Mouse (Mus musculus): Measurements from ENCODE around the gene Lpp.

GRCm38 (mm10) chr16:24561602-24562001 lies 168.3 kb downstream of the Lpp start:
- TF ChIP-seq CTCF (IDR thresholded peaks at IDR 0.05) (no peak), POLR2A (IDR thresholded peaks at IDR 0.05; ENCODE audit: insufficient read depth, low read depth, low read length) (no peak), EP300 (IDR thresholded peaks at IDR 0.05; ENCODE audit: insufficient read depth, low read depth, low read length) (no peak)
